Mouse (Mus musculus): ENCODE results near the gene Osbp2.

DNA sequence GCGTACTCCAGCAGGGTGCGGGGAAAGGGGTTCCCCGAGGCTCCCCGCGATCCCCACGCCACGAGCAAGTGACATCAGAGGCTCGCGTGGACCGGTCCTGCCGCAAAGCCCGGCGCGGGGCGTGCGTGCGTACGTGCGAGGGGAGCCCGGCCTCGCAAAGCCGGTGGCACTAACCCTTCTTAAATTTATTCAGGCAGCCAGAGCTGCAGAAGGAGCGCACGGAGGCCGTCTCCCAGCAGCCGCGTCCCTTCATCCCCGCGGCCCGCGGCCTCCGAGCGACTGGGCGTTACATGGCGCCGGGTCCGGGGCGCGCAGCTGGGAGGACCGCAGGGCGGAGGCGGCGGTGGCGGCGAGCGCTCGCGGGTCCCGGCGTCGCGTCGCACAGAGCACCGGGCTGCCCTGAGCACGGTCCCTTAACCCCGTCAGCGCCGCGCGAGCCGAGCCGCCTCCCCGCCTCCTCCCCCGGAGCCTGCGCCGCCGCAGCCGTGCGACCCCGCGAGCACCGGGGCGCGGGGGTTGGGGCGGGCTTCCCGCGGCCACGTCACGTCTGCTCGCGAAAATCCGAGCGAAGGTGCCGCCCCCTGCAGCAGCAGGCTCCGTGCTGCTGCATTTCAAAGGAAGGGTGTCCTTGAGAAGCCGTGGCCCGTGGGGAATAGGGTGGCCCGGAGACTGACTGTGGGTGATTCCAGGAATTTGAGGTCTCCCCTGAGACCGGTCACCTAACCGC is 101.8 kb downstream of the Osbp2 start:
- TF ChIP-seq GATA1 (IDR thresholded peaks at IDR 0.05; ENCODE audit: borderline replicate concordance, low read length) (no peak), FLI1 (IDR thresholded peaks at IDR 0.05; ENCODE audit: low read length) (no peak)
